Mouse (Mus musculus) megakaryocyte, adult 5-6 weeks (primary cell): ENCODE data around the gene Tspan18. TPM values are rescaled to one million over a fixed set of nuclear protein-coding genes. Genes with fewer than 3 reads are reported as not detected.
A peak's percentile ranks its signal among the peaks of the same experiment; 100 is the strongest.

Experiments used
- ATAC-seq: 2 replicates; pipeline ENCODE4 v1.8.0; 2016; ENCODE audit warnings: mild to moderate bottlenecking, inconsistent platforms; ENCODE audit not compliant: poor library complexity, severe bottlenecking
- total RNA-seq, 2 experiments: library from RNA; stranded (forward) in 1 of 2; stranded (reverse) in 1 of 2; fragments of 153-499, 151-499 nt in 1 of 2; fragments of 221-1000, 200-1000 nt in 1 of 2; gene quantifications; 2 replicates each; pipeline versions ENCODE4 v1.2.3 to v1.2.4; 2015 to 2017

The Tspan18 gene
- total RNA-seq, 2 experiments from 2014 or later, result 0.20 TPM; not detected in 1

- ATAC-seq, result no peak
Observed at GRCm38 (mm10) chr2:93188761-93189458, 145.4 kb downstream of the Tspan18 start.

- no peak for ATAC-seq
Observed at GRCm38 (mm10) chr2:93188020-93188760, 146.1 kb downstream of the Tspan18 start.

DNA sequence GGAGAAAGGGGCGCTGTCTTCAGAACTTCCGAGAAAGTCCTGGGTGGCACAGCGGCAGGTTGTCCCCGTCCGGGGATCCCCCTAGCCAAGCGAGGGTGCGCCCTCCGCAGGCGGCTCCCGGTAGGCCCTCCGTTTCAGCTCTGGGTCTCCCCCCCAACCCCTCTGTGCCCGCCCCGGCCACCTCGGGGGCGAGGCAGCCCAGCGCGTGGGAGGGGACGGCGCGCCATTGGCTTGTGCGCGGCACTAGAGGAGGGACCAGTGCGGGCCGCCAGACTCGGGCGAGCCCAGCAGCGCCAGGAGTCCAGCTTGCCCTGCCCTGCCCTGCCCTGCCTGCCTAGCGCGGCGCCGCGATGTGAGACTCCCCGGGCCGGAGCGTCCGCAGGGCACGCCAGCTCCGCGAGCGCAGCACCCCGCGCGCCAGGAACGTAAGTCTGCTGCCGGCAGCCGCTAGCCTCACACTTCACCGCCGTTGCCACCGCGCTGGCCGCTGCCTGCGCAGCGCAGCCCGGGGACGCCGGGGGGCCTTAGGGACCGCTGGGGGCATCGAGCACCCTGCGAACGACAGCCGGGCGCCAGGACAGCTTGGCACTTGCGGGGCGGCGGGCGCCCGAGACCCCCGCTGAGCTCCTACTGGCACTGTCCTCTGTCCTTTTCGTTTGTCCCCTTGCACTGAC lies 146.8 kb downstream of the Tspan18 start, which contains the start of gene Trp53i11:
Trp53i11 (plus strand) TSS at position 226 of the 674 bp plus-strand sequence.
- ATAC-seq, result peak; percentile 76

DNA sequence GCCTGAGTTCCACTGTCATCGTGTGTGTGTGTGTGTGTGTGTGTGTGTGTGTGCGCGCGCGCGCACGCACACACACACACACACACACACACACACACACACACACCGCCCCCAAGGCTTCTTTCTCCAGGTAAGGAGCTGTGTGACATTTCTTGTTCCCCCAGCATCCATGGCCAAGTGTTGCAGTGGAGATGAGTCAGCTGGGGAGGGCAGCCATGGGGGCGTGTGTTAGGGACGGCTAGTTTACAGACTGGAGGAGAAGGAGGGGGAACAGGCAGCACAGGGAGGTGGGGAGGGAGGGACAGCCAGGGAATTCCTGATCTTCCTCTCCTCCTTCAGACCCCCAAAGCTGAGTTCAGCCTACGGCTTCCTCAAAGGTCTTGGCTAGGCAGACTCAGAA lies 151.4 kb downstream of the Tspan18 start:
- ATAC-seq, result no peak

GRCm38 (mm10) chr2:93180077-93180844 lies 154.0 kb downstream of the Tspan18 start:
- ATAC-seq, result no peak

DNA sequence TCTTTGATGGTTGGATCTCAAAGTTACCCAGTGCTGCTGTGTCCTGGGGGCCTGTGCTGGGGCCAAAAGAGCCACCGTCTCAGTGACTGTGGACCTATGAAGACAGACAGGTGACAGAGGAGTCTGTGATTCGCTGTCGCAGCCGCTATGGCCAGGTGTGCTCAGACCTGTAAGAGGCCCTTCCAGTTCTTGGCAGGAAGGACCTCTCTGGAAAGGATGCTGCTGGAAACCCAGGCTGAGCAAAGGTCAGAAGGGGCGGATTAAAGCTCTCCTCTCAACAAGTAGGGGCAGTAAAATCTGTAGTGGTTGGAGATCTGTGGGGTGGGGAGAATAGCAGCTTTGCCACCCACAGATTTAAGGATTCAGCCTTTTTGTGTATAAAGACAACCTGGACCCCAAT lies 154.7 kb downstream of the Tspan18 start:
- ATAC-seq, result no peak

DNA sequence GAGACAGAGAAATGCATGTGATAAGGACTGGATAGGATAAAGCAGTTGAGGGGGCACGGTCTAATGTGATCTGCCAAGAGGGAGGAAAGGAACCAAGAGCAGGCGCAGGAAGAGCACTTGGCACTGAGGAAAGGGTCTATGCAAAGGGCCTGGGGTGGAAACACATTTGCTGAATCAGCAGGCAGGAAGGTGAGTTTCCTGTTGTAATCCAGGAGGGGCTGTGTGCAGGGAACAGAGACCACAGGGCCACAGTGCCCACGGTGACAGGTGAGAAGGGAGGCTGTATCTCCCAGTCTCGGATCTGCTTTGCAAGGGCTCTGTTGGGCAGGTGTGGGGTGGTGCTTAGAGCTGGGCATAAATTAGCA lies 156.0 kb downstream of the Tspan18 start:
- ATAC-seq, result no peak

DNA sequence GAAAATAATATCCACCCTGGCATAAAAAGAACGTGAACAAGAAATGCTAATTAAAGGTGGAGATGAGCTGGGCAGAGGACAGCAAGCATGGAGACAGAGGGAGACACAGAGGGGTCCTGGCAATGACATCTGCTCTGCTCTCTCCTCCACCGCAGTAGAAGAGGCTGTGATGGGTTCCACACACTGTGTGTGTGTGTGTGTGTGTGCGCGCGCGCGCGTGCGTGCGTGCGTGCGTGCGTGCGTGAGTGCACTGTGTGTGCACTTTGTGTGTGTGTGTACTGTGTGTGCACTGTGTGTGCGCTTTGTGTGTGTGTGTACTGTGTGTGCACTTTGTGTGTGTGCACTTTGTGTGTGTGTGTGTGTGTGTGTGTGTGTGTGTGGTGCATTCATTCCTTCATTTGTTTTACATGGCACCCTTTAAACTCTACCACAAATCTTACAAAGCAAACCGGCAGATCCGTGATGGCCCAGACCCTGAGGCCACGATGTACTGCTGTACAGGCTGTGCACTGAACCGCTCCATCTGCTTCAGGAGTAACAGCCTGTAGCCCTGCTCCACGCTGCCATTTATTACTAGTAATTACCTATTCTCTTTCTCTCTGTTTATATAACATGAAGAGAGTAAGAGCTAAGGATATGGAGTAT lies 156.5 kb downstream of the Tspan18 start:
- ATAC-seq, result no peak

DNA sequence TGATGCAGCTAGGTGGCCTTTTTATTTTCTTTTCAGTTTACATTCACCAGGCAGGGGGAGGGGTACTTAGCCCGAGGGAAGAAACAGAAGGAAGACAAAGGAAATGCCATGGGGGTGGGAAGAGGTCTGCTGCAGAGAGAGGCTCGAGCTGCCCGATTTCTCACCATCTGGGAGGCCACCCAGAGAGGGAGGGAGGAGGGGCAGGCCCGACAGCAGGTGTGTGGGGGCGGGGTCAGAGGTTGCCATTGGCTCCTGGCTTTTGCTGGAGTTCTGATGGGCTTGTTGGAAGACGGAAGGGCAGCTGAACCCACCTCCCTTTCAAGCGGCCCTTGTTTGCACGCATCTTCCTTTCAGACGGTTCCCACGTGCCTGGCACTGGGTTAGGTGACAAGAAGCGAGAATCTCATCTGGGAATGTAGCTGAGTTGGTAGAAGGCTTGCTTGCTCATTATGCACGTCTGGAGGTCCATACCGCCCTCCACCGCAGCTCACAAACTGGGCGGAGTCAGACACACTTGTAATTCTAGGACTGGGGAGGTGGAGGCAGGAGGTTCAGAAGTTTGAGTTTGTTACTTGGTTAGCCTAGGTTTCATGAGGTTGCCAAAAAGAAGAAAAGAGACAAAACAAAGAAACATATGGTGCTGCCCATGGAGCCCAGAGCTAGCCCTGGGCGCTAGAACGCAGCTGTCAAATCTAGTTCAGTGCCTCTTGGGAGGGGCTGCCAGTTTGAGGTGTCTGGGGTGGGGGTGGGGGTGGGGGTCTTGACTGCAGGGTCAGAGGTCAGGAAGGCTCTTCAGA lies 157.2 kb downstream of the Tspan18 start:
- no peak for ATAC-seq

GRCm38 (mm10) chr2:93176193-93176798 lies 158.0 kb downstream of the Tspan18 start:
- no peak for ATAC-seq

DNA sequence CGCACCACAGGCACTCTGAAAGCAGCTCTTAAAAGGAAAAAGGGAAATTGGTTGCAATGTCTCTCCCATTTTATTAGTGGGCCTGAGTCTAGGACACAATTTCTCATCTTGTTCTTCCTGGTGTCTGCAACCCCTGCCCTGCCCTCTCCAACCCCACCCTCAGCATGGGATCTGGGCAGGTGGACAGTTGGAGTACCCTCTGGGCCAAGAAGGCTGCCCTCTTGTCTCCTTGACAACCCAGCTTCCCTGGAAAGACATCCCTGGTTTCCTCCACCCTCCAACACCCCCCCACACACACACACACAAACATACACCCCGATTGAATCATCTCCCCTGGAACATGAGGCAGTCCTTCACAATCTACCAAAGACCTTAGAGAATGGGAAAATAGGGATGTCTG lies 158.6 kb downstream of the Tspan18 start:
- no peak for ATAC-seq

DNA sequence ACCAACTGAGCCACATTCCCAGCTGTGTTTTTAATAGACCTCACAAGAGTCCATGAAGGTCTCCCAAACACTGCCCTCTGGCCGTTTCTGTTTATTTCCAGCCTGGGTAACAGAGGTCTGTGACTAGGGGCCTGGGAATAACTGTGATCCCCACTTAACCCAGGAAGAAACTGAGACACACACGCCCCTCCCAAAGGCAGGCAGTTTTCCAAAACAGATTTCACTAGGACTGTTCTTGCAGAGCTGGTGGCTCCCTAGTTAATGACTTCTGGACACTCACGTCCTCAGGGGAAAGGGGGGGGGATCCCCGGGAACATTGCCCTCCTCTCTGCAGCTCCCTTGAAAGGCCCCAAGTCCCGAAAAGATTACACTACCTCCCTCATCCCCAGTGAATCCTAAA lies 159.0 kb downstream of the Tspan18 start:
- ATAC-seq, result no peak

- no peak for ATAC-seq
Observed at GRCm38 (mm10) chr2:93174159-93174558, 160.1 kb downstream of the Tspan18 start.

DNA sequence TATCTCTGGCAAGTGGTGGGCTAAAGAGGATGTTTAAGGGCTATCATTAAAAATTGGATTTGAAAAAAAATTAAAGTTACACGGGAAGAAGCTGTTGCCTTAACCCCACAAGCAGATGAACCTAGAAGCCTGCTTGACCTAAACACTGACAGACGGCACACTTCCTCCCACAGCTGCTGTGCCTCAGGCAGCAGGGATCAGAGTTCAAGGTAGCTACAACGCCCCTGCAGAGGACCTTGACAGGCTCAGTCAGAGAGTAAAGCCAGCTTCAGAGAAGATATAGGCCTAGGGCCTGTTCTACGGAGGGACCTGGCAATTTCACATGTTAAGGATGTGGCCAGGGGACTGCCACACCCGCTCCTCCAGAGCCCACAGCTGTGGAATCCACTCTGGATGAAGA lies 161.8 kb downstream of the Tspan18 start:
- ATAC-seq, result no peak

- no peak for ATAC-seq
Observed at GRCm38 (mm10) chr2:93171929-93172328, 162.4 kb downstream of the Tspan18 start.

- no peak for ATAC-seq
Observed at GRCm38 (mm10) chr2:93170845-93171200, 163.5 kb downstream of the Tspan18 start.

GRCm38 (mm10) chr2:93170156-93170844 lies 164.0 kb downstream of the Tspan18 start:
- no peak for ATAC-seq

- ATAC-seq, result peak; percentile 87
Observed at GRCm38 (mm10) chr2:93166734-93167406, 167.4 kb downstream of the Tspan18 start.
